ENCODE assay signal across 34 mouse cellular contexts in the genomic region with DNA sequence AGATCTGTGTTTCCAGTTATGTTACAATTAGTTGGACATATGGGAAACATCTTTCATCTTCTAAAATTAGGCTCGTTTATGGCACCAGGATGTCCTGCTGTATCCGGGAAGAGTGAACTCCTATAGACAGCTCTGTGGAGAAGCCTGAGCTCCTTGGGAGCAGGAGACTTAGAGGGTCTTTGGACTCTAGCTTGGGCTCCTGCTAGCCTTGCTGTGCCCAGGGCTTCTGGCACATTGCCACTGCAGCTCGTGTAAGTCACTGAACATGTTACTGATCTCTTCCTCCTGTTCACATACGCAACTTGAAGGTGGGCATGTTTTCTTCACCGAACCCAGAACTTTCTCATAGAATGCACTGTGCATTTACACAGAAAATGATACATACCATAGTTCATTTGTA. TPM values are rescaled to one million over a fixed set of nuclear protein-coding genes. Genes with fewer than 3 reads are reported as not detected.
A peak's percentile ranks its signal among the peaks of the same experiment; 100 is the strongest.
DNase-seq lines count a peak whose midpoint lies in the region; ATAC-seq and TF ChIP-seq lines count a peak whose summit lies in the region.
"Had no signal": no experiment of that assay in that cellular context is flagged by ENCODE, and none has a peak within 500 bp of the region (broad histone marks: within the 10 kb centered on the region; RNA-seq: fewer than 3 reads in every experiment).

No protein-coding gene starts in this region.

- intact Hi-C loops in left cerebral cortex, postnatal 4 days (cut with DNase I), result no loop called here

- peaks cover 16% of the 10 kb centered on the region for H3K4me1 ChIP-seq in cerebellum, adult 2 months (ENCODE audit: control insufficient read depth, insufficient read depth, low read length)
- H3K4me1 ChIP-seq: liver, embryonic 15.5 days had no signal

- no peak for TF ChIP-seq CTCF in cerebellum, adult 2 months (IDR thresholded peaks at IDR 0.05; ENCODE audit: borderline replicate concordance, insufficient read depth, low read depth, low read length)

- TF ChIP-seq POLR2A in cerebellum, adult 2 months (IDR thresholded peaks at IDR 0.05; ENCODE audit: borderline replicate concordance, insufficient read depth, low read length), result no peak

- no peaks in the 10 kb centered on the region for H3K27me3 ChIP-seq in cerebellum, adult 2 months (ENCODE audit: control insufficient read depth, insufficient read depth, low read length)
- H3K27me3 ChIP-seq: CH12.LX; embryonic facial prominence, embryonic 12.5 days; limb, embryonic 12.5 days; neural tube, embryonic 15.5 days; stomach, embryonic 15.5 days had no signal

- peak; percentile 41; the same call in 1 of the 2 replicates for ATAC-seq in cerebellum, adult (ENCODE audit: insufficient number of reproducible peaks, low FRiP score, low TSS enrichment)
- ATAC-seq: forebrain, embryonic 15.5 days; intestine, embryonic 16.5 days; midbrain, embryonic 13.5 days had no signal

- H3K4me3 ChIP-seq in cerebellum, adult 2 months (replicated peaks; ENCODE audit: insufficient read depth, low read depth, low read length), result no peak overlapping the region
- H3K4me3 ChIP-seq: embryonic facial prominence, embryonic 12.5 days; forebrain, embryonic 15.5 days; heart, embryonic 13.5 days; limb, embryonic 12.5 days; liver, embryonic 15.5 days; megakaryocyte, embryonic 14.5 days; midbrain, embryonic 13.5 days; neural tube, embryonic 15.5 days; stomach, embryonic 15.5 days had no signal

- WGBS in cerebellum, adult 2 months, result 27% methylated on average over 5 of the region's 5 CpGs

- peak overlapping the region; percentile 11; the same call in 1 of the 2 replicates for H3K27ac ChIP-seq in cerebellum, adult 2 months (ENCODE audit: insufficient read depth, low read length)
- H3K27ac ChIP-seq: embryonic facial prominence, embryonic 12.5 days; forebrain, embryonic 15.5 days; heart, embryonic 13.5 days; limb, embryonic 12.5 days; liver, embryonic 15.5 days; midbrain, embryonic 13.5 days; neural tube, embryonic 15.5 days; stomach, embryonic 15.5 days had no signal

- no peak for DNase-seq in cerebellum, adult 11 months
- DNase-seq in left cerebral cortex, postnatal 4 days, result peak; percentile 85
- no peak for DNase-seq in left cerebral cortex, adult 9 months (ENCODE audit: low spot score in 2 of 2)
- peak; percentile 53 to 56 for DNase-seq in cerebellum, adult 2 months
- peak; percentile 59 to 74 for DNase-seq in cerebellum, postnatal 25 days
- no peak for DNase-seq in kidney, postnatal 14 days
- DNase-seq in lung, adult 18-20 months, result no peak
- DNase-seq: adrenal gland, adult 8-10 months; embryo, embryonic 11 days; gastrocnemius, postnatal 36 days; heart, postnatal 10 days; kidney, adult 8-10 months; kidney, postnatal 10 days; layer of hippocampus, adult 9-11 months; lung, postnatal 4 days; retina, postnatal 1 day; right cerebral cortex, postnatal 25 days; thymus, adult 18-20 months; thymus, postnatal 36 days had no signal

RNA-seq across cellular contexts. Expression of a gene that starts 9.9 kb away (rescaled TPM):
- total RNA-seq in left cerebral cortex, postnatal 4 days (2021), result 1 to 10 TPM; 1.3 to 4.3 TPM
- polyA plus RNA-seq in cerebellum, adult 2 months (2012; rRNA removed), result 45.4 and 50.6 TPM in 2 replicates
- total RNA-seq: CH12.LX; hematopoietic stem cell, adult 5-6 weeks; liver, adult 2 months; monocyte, adult 5-6 weeks had no signal
- polyA plus RNA-seq: liver, adult 2 months had no signal

Comparison
In these comparisons a context has a peak if more than half of its experiments do, and no peak if none do; other contexts are left out.
1. DNase-seq: peak in left cerebral cortex, postnatal 4 days (single experiment), cerebellum, adult 2 months (2 of 2) and cerebellum, postnatal 25 days (2 of 2); none in cerebellum, adult 11 months (single experiment), left cerebral cortex, adult 9 months (0 of 2), kidney, postnatal 14 days (single experiment) and lung, adult 18-20 months (0 of 2).